Mouse (Mus musculus): ENCODE results near the gene Pepd. TPM values are rescaled to one million over a fixed set of nuclear protein-coding genes. Genes with fewer than 3 reads are reported as not detected.

Gene Pepd
- total RNA-seq, 4 experiments from 2014 or later: 76.5 to 139 (median 99.3) TPM

DNA sequence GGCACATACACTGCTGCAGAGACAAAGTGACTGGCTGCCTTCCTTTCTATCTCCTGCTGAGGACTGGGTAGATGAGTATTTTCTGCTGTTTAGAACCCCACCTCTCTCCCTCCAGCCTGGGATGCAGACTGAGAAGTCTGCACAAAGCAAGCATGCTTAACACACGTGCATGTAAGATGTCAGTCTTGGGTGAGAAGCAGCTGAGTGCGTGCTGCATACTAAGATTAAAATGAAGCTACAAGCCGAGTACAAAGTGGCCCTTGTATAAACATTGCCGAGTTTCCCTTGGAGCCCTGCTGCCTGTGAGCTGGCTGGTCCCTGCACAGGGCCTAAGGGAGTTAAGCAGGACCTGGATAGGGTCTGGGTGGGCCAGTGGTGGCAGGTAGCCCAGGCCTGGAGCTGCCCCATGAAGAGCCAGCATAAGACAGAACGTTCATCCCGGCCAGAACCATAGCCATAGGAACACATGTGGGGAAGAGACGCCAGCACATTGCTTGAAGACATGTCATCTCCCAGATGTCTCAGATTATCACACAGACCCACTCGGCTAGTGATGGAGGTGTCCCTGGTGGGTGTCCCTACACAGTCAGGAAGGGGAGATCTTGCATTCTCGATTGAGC, 115.7 kb downstream of the Pepd start:
- no peak for DNase-seq

DNA sequence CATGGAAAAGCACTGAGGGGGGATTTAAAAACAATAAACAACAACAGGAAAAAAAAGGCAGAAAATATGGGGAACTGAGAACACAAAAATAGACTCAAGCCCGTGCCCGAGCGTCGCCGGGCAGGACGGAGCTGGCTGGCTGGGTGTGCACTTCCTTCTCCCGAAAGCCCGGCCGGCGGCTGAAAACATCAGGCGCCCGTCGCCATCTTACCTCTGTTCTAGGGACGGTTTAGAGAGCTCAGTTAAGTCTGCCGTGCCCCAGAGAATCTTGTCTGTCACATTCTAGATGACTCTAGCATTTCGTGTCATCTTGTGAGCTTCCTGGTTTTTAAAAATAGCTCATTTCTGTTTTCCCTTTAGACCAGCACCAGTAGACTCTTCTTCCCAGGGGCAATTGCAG, 116.4 kb downstream of the Pepd start:
- DNase-seq: no peak

DNA sequence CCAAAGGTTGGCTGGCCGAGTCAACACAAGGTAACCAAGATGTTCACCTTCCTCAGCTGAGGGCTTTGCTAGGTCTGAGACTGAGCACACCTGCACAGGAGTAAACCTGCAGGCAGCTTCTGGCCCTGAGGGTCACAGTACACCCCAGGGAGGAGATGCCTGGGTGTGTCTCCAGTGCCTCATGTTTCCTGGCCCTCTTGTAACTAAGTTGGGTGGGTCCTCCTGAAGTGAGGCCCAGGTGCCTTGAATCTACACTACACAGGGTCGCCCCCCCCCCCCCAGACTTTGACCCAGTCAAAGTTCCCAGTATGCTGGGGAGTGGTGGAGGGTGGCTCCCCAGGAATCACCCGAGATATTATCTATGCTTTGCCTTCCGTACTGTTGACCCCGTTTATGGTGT, 117.0 kb downstream of the Pepd start:
- no peak for DNase-seq

- DNase-seq: no peak
These were observed 117.5 kb downstream of the Pepd start for GRCm38 (mm10) chr7:35029648-35030047.

DNA sequence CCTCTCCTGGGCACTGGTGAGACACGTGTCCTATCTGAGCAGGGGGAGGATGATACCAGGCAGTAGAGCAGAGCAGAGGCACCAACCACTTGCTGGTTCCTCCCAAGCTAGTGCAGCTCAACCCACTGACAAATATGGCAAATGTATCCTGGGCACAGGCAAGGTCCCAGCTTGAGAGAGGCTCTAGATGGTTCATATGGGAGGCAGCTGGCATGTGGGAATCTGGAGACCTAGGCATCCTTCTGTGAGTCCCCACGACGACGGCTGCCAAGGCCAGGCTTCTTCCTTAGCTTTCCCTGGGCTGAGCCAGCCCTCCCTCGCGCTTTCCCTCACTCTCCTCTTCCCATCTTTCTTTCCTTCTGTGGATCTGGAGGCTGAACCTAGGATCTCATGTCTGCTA, 118.4 kb downstream of the Pepd start:
- DNase-seq: no peak

GRCm38 (mm10) chr7:35035141-35035553, 123.0 kb downstream of the Pepd start:
- no peak for DNase-seq

DNA sequence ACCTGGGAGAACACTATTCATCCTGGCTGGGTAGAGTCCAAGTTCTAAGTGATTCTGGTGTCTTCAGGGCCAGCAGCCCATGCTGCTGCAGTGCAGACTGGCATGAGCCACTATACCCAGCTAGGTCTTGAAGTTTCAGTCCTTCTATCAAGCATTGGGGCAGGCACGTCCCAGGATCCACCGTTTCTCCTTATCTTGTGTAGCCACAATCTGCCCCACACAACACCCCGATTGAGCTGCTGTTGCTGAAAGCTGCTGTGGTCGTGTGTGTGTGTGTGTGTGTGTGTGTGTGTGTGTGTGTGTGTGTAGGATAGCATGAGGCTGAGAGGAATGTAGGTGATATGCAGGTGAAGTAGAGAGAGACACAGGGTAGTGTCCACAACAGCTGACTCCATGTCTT, 123.4 kb downstream of the Pepd start:
- no peak for DNase-seq

DNA sequence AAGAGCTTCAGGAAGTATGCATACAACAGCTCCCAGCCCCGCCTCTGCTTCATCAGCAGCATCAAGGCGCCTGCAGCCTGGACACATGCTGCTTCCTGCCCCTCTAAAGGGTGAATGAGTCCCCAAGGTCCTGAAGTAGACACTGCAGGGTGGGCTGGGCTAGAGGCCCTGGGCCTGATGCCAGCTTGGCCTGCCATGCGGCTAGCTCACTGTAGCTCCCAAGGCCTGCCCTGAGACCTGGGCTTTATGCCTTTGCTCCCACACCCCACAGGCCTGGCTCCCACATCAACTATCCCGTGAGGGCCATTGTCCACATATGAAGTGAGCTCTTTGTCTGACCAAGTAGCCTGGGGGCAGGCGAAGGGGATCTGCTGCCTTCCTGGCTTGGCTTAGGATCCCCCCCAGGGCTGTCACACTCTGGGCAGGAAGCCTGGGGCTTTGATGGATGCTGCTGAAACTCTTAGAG, 124.1 kb downstream of the Pepd start:
- DNase-seq: no peak

DNA sequence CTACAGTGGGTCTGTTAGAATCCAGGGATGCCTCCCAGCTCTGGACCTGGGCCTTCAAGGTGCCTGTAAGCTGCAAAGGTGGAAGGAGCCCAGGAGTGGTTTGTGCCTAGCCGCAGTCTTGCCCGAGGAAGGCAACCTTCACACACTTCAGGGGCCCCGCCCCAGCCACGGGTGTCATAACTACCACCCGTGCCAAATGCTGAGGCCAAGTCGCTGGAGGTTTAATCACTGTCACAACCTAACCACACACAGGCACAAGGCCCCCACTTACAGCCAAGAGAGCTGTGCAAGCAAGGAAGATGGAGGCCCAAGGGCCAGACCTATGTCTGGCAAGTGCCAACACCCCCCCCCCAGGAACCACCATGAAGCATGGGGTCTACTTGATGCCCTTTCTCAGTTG, 125.2 kb downstream of the Pepd start:
- DNase-seq: no peak

GRCm38 (mm10) chr7:35040176-35040972, 128.2 kb downstream of the Pepd start:
- DNase-seq: no peak

GRCm38 (mm10) chr7:35041286-35042208, 129.4 kb downstream of the Pepd start:
- DNase-seq: no peak

- DNase-seq: no peak
These were observed 130.0 kb downstream of the Pepd start for GRCm38 (mm10) chr7:35042209-35042554.

- DNase-seq: peak; percentile 49
These were observed 130.6 kb downstream of the Pepd start for GRCm38 (mm10) chr7:35042759-35043217.

GRCm38 (mm10) chr7:35043266-35043817, 131.2 kb downstream of the Pepd start:
- DNase-seq: no peak

GRCm38 (mm10) chr7:35044719-35045118, 132.5 kb downstream of the Pepd start:
- DNase-seq: no peak

GRCm38 (mm10) chr7:35046091-35046490, 133.9 kb downstream of the Pepd start:
- DNase-seq: no peak

- no peak for DNase-seq
These were observed 138.4 kb downstream of the Pepd start for GRCm38 (mm10) chr7:35050540-35050939.

DNA sequence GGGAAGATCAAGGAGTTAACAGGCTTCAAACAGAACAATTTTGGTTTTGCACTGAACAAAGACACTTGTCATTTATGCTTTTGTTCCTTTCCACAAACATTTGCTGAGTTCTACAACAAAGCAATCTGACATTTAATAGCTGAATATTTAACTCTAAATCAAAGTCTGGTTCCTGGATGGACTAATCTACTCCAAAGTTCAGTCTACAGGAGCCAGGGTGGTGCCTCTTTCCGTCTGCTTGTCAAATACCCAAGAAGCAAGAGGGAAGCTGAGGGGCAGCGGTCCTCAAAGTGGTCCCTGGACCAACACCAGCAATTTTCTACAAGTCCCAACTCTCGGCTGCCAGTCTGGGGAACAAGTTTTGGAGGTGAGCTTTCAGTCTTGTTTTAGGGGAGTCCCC, 141.0 kb downstream of the Pepd start:
- no peak for DNase-seq

- DNase-seq: no peak
These were observed 142.1 kb downstream of the Pepd start for GRCm38 (mm10) chr7:35054286-35054685.

- no peak for DNase-seq
These were observed 142.9 kb downstream of the Pepd start for GRCm38 (mm10) chr7:35054977-35055618.

- peak; percentile 64 for DNase-seq
These were observed 143.6 kb downstream of the Pepd start for GRCm38 (mm10) chr7:35055619-35056435.
